Mouse (Mus musculus): ENCODE data around the gene Lsm14a.
"Not testable (repeated sequence)": the region's sequence is repeated elsewhere in the genome, so short reads cannot be mapped to it uniquely, and the experiment has no call there.

Gene Lsm14a

DNA sequence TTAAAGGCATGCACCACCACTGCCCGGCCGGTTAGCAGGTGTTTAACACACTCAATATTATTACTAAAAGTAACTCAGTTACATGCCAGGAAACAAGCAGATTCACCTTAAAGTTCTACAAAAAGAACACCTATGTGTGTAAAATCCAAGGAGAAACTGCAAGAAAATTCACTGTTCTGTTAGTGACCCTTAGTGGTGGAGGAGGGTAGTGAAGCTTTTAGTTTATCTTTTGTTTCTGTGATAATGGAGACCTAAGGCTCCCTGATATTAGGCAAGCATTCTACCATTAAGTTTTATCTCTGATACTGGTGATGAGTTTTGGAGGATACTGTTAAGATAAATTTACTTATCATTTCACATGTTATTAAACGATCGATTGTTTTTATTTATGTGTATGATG, 37.5 kb downstream of the Lsm14a start:
- DNase-seq = no peak

DNA sequence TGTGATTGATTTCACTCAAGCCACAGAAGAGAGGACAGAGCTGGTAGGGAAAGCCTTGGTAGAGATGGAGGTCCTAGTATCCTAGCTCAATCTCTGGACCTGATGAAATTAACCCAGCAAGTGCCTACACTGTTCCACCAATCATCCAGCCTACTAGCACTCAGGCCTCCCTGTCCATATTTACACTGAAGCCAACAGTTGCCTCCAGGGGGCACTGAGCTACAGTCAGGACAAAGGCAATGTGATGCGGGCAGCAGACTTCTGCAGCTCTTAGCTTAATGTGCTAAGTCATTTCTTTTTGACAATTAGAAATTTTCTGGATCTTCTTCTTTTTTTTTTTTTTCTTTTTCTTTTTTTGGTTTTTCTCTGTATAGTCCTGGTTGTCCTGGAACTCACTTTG, 41.1 kb downstream of the Lsm14a start:
- DNase-seq = peak; percentile 27 to 41

DNA sequence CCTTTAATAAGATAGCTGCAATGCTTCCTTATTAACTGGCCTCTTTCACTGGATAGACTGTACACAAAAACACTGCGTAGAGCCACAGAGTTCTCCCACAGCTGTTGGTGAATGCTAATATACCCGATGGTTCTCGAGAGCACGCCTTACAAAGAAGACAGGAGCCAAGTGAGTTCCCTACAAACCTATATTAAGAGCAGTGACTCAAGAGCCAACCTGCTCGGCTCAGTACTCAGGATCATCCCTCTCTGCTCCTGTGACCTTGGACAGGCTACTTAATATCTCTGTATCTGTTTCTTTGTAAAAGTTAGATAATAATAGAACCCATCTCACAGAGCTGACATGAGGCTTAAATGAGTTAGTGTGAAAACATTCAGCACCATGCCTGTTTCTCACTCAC, 42.9 kb downstream of the Lsm14a start:
- no peak for DNase-seq

DNA sequence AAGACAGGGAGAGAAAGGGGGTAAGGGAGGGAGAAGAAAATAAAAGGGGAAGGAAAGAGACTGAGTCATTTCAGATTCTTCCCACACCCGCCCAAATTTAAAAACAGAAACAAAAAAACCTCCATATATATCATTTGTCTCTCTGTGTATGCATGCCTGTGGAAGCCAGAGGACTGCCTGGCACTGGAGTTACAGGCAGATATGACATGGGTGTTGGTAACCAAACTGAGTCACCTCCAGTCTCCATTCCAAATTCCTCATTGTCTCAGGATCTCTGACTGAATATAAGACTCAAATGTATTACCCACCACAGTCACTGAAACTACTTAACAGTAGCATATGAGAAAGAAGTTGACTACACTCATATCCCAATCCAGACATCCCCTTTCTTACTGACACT, 45.1 kb downstream of the Lsm14a start:
- no peak for DNase-seq

DNA sequence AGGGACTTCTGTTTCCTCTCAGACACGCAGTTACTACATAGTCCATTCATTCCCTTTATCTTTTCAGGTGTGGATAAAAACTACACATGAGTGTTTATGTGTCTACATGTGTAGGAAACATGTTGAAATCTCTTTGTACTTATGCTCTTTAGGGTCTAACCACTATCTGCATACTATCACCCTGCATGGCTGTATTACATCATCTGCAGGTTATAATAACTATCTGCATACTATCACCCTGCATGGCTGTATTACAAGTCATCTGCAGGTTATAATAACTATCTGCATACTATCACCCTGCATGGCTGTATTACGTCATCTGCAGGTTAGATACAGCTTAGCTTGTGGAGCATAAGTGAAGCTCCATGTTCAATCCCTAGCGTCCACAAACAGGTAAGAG, 46.1 kb downstream of the Lsm14a start:
- DNase-seq = no peak

DNA sequence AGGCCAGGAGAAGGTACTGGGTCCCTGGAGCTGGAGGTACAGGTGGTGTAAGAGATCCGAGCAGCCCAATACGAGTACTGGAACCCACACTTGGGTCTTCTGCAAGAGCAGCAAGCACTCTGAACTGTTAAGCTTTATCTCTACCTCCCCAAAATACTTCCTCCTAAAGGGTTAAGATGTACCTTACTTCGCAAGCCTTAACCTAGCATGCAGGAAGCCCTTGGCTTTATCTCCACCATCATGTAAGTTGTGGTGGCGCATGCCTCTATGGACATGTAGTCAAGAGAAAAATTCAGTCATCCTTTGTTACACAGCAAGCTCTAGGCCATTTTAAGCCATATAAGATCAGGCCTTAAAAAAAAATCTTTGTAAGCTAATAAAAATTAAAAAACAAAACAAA, 46.6 kb downstream of the Lsm14a start:
- no peak for DNase-seq

GRCm38 (mm10) chr7:34342040-34342793, 50.9 kb downstream of the Lsm14a start:
- DNase-seq = peak in 1 of 2 experiments; percentile 18

DNA sequence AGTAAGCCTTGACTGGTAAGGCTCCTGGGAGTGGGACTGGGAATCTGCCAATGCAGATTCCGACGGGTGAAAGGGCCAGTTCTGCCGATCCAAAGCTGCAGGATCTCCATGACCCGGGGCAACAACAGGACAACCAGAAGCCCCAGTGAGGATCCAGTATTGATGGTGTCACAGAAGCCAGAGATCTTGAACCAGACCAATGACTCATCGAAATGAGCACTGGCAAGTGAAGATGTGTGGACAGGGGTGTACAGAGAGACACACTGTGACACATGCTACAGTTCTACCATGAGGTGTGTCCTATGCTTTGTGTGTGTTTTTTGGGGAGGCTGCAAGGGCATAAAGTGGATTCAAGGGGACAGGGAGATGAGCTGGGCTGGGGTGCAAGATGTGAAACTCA, 52.3 kb downstream of the Lsm14a start:
- DNase-seq = no peak

- DNase-seq = no peak
Measured at GRCm38 (mm10) chr7:34339164-34339489, 54.0 kb downstream of the Lsm14a start.

- DNase-seq = no peak
Measured at GRCm38 (mm10) chr7:34338445-34339163, 54.5 kb downstream of the Lsm14a start.

DNA sequence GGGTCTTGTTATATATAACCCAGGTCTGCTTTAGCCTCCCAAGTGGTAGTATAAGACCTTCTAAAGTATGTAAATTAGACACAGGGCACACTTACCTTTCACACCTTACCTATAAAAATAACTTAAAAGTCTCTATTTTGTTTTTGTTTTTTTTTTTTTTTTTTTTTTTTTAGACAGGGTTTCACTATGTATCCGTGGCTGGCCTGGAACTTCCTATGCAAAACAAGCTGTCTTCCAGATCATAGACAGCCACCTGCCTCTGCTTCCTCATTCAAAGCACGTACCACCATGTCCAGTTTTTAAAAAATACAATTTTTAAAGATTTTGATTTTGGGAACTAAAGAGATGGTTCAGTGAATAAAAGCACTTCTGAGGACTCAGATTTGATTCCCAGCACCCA, 55.8 kb downstream of the Lsm14a start:
- no peak for DNase-seq

DNA sequence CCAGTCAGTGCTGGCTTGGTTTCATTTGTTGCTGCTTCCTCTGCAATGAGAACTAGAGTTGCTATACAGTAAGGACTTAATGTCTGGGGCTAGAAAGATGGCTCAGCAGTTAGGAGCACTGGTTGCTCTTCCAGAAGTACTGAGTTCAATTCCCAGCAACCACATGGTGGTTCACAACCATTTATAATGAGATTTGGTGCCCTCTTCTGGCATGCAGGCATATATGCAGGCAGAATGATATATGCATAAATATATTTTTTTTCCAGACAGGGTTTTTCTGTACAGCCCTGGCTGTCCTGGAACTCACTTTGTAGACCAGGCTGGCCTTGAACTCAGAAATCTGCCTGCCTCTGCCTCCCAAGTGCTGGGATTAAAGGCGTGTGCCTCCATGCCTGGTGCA, 56.6 kb downstream of the Lsm14a start:
- DNase-seq = not testable (repeated sequence)

DNA sequence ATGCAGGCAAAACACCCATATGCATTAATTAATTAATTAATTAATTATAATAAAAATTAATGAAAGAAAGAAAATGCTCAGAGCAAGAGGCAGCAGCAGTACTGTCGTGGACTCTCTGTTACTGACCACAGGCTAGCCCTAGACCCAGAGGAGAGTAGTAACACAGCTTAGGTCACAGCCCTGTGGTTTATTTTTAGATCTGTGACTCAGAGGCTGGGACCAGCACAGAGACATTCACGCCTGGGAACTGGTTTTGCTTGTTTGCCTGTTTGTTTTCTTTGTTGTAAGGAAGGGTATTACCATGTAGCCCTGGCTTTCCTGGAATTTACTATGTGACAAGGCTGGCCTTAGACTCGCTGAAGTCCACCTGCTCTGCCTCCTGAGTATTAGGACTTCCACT, 65.6 kb downstream of the Lsm14a start:
- DNase-seq = no peak

GRCm38 (mm10) chr7:34324857-34325256, 68.3 kb downstream of the Lsm14a start:
- DNase-seq = no peak

GRCm38 (mm10) chr7:34324005-34324404, 69.1 kb downstream of the Lsm14a start:
- no peak for DNase-seq

- peak in 1 of 2 experiments; percentile 31 for DNase-seq
Measured at GRCm38 (mm10) chr7:34323351-34323750, 69.8 kb downstream of the Lsm14a start.

DNA sequence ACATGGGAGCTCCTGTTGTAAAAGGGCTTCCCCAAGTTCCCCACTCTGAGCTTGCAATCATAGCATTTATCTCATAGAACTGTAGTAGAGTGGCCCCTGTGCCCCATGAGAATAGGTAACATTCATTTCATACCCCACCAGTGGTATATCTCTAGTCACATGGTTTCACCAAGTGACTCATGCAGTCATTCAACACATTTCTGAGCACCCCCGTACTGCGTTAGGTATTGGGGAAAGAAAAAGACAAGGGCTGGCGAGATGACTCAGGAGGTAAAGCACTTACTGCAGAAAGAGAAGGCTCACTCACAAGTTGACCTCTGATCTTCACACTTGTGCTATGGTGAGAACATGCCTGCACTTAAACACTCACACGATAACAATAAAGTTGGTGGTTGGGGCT, 71.2 kb downstream of the Lsm14a start:
- DNase-seq = no peak

DNA sequence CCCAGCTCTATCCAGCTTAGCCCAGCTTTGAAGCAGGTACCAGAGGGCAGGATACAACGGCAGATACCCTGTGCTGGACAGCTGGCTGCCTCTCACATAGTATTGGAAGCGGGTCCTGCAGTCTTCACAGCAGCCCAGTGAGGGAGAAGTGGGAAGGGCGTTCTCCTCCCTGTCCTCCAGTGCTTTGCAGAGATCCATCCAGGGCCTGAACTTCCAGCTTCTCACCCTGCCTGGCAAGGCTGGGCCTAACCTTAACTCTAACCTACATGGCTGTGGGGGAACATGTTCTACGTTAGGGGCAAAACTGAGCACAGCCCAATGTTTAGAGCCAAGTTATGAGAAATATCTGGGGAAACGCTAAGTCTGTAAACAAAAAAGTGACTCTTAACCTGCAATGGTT, 72.0 kb downstream of the Lsm14a start:
- DNase-seq = no peak

DNA sequence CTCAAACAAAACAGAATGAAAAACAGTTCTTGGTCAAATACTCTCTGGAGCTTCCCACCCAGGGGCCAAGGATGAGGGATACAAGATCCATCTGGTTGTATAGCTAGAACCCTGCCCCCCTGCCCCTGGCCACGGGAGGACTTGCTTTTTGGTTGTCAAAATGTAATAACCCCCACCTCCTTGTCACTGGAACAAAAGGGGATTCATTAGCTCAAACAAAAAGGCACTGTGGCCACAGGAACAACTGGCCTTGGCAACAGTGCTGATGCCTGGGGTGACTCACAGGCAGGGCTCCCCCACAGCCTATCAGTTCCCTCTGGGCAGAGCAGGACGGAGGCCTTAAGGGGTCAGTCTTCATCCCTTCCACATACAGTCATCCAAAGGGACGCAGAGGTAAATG, 73.2 kb downstream of the Lsm14a start:
- peak; percentile 55 to 69 for DNase-seq

DNA sequence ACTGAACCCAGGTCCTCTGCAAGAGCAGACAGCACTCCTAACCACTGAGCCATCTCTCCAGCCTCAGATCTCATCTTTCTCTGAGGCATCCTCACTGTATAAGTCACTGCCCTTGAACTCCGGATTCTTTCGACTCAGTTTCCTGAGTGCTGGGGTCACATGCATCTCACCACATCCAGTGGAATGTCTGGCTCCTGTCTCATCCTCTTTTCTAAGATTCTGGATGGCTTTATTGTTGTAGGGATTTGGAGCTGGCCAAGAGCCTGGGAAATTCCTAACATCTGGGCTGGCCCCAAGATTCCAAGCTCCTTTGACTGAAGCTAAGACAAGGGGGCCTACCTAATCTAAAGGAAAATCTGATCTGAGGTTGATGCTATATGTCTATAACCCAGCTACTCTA, 74.0 kb downstream of the Lsm14a start:
- peak; percentile 43 to 57 for DNase-seq

GRCm38 (mm10) chr7:34317901-34318476, 75.1 kb downstream of the Lsm14a start:
- DNase-seq = peak; percentile 66 to 72

DNA sequence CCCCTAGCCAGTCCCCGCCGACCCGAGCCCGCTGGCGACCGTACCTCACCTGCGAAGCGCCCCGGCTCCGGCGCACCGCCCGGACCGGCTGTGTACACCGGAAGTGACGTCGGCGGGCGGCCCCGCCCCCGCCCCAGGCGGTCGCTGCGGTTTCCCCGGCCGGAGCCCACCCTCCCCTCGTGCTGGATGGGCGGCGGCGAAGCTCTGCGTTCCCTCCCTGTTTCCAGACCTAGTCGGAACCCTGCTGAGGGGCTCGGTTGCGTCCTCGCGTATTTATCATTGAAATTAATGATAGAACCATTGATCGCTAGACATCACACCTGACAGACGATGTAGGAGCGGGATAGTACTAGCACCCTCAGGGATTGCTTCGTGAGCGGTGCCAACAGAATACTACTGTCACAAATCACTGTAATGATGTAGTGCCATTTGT, 79.7 kb downstream of the Lsm14a start, which contains the start of gene 4931406P16Rik:
Gene 4931406P16Rik (minus strand): TSS at position 109 of the 433 bp plus-strand sequence.
- peak; percentile 92 to 95 for DNase-seq

DNA sequence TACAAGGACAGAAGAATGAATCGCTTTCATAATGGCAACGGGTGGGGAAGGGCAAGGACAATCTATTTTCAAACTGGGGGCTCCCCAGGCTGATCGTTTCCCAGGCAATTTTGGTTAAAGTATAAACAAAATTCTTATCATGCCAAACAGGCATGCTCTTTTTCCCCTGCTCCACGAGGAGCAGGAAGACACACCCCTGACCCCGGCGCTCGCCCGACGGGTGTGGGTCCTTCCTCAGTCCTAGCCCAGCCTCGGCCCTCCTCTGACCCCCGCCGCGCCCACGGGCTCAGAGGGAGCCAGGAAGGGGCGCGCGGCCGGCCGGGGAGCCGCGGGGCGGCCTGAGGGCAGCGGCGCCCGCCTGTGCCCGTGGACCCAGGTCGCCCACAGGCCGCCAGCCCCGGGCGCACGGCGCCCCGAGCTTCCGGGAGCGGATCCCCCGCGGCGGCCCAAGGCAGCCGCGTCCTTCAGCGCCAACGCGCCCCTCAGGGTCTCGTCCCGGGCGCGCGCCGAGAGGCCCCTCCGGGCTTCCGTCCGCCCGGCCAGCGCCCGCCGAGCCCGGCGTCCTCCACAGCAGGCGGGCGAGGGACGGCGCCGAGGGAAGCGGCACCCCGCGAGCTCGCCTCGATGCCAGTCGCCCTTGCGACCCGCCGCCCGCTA, 80.2 kb downstream of the Lsm14a start:
- peak; percentile 75 to 86 for DNase-seq

Data from kidney, postnatal 4 days (tissue).